Mouse (Mus musculus) bone marrow, adult 2 months (tissue): Measurements from ENCODE around the gene Pzp.

Experiments
- CTCF ChIP-seq: fragments of 200-500 bp; IDR thresholded peaks from 2 replicates; pipeline ENCODE4 v1.5.1; 2011; ENCODE audit warnings: low read length, control low read depth; ENCODE audit not compliant: control insufficient read depth, insufficient read depth
- POLR2A ChIP-seq: fragments of 200-500 bp; IDR thresholded peaks from 2 replicates; pipeline ENCODE4 v1.6.1; 2011; ENCODE audit warnings: low read depth, mild to moderate bottlenecking, control low read depth, low read length, borderline replicate concordance; ENCODE audit not compliant: control insufficient read depth

- no peak for TF ChIP-seq CTCF
- no peak for TF ChIP-seq POLR2A
These were observed 3.2 kb downstream of the Pzp start for GRCm38 (mm10) chr6:128523360-128523759.
